Mouse (Mus musculus): ENCODE data around the gene Gimap5.

- TF ChIP-seq CTCF (IDR thresholded peaks at IDR 0.05; ENCODE audit: borderline replicate concordance, insufficient read depth, low read length) (no peak), POLR2A (IDR thresholded peaks at IDR 0.05; ENCODE audit: low read depth, low read length) (no peak)
Measured at GRCm38 (mm10) chr6:48720326-48720725, 25.7 kb upstream of the Gimap5 start.
